Mouse (Mus musculus) heart, adult 2 months (tissue): Measurements from ENCODE around the gene Tspan2.

Experiments
- CTCF ChIP-seq: fragments of 200-600 bp; IDR thresholded peaks from 2 replicates; pipeline ENCODE4 v1.8.1; 2022; ENCODE audit warnings: antibody characterized with exemption, mild to moderate bottlenecking, moderate library complexity
- EP300 ChIP-seq: fragments of 200-500 bp; IDR thresholded peaks from 2 replicates; pipeline ENCODE4 v1.6.1; 2011; ENCODE audit warnings: low read depth, low read length, control low read depth; ENCODE audit not compliant: insufficient read depth

GRCm38 (mm10) chr3:102763713-102764400, 29.5 kb downstream of the Tspan2 start:
- TF ChIP-seq CTCF (no peak), EP300 (no peak)
